Mouse (Mus musculus): ENCODE data around the gene Chchd3.

GRCm38 (mm10) chr6:32978811-32979210, 81.2 kb downstream of the Chchd3 start:
- TF ChIP-seq GATA1 (IDR thresholded peaks at IDR 0.05; ENCODE audit: borderline replicate concordance, low read length) (no peak), FLI1 (IDR thresholded peaks at IDR 0.05; ENCODE audit: low read length) (no peak)

All from megakaryocyte, embryonic 14.5 days (primary cell).